ENCODE assay signal across 9 mouse cellular contexts in genomic region chr6:119864341-119865034, GRCm38 (mm10). TPM values are rescaled to one million over a fixed set of nuclear protein-coding genes. Genes with fewer than 3 reads are reported as not detected.
DNase-seq lines count a peak whose midpoint lies in the region; ATAC-seq lines count a peak whose summit lies in the region.
"Had no signal": no experiment of that assay in that cellular context is flagged by ENCODE, and none has a peak within 500 bp of the region (broad histone marks: within the 10 kb centered on the region; RNA-seq: fewer than 3 reads in every experiment).

No protein-coding gene starts in this region.

- ATAC-seq in heart, embryonic 12.5 days (ENCODE audit: insufficient number of reproducible peaks, low FRiP score) = no peak
- ATAC-seq in erythroblast, adult 5-6 weeks (replicated peaks; ENCODE audit: low FRiP score, poor library complexity, severe bottlenecking) = no peak

- no peaks in the 10 kb centered on the region for H3K27me3 ChIP-seq in heart, embryonic 12.5 days (replicated peaks)
- H3K27me3 ChIP-seq: liver, embryonic 13.5 days had no signal

- H3K4me2 ChIP-seq in heart, embryonic 12.5 days = no peak overlapping the region
- H3K4me2 ChIP-seq: liver, embryonic 13.5 days had no signal

- peak; percentile 97 for DNase-seq in heart, adult 11 months
- peak; percentile 94 for DNase-seq in NIH3T3 (ENCODE audit: low read depth)
- peak; percentile 30 for DNase-seq in fat pad, adult 2 months (ENCODE audit: extremely low read depth, low read depth, low spot score)
- DNase-seq in heart, postnatal 14 days = peak; percentile 74 to 85
- peak; percentile 85 to 88 for DNase-seq in left cerebral cortex, postnatal 10 days (ENCODE audit: extremely low spot score in 1 of 2, low spot score in 2 of 2)
- no peak for DNase-seq in spleen, postnatal 10 days (ENCODE audit: low spot score in 2 of 2)
- DNase-seq: liver, embryonic 13.5 days had no signal

- WGBS in heart, embryonic 12.5 days = 79% methylated on average over 11 of the region's 11 CpGs

- H3K9ac ChIP-seq in heart, embryonic 12.5 days = no peak overlapping the region
- H3K9ac ChIP-seq: liver, embryonic 13.5 days had no signal

- H3K27ac ChIP-seq in heart, embryonic 12.5 days (ENCODE audit: poor library complexity, severe bottlenecking) = no peak overlapping the region
- H3K27ac ChIP-seq: liver, embryonic 13.5 days had no signal

- H3K36me3 ChIP-seq in heart, embryonic 12.5 days = no peaks in the 10 kb centered on the region
- H3K36me3 ChIP-seq: liver, embryonic 13.5 days had no signal

- H3K9me3 ChIP-seq in heart, embryonic 12.5 days (replicated peaks) = peaks cover 2% of the 10 kb centered on the region; the same call in 1 of the 2 replicates
- H3K9me3 ChIP-seq: liver, embryonic 13.5 days had no signal

- intact Hi-C loops in heart, postnatal 14 days (cut with DNase I) = no loop called here
- intact Hi-C loops in left cerebral cortex, postnatal 10 days (cut with DNase I) = no loop called here

- H3K4me1 ChIP-seq in heart, embryonic 12.5 days (replicated peaks) = no peaks in the 10 kb centered on the region
- H3K4me1 ChIP-seq: liver, embryonic 13.5 days had no signal

- no peak overlapping the region for H3K4me3 ChIP-seq in heart, embryonic 12.5 days
- H3K4me3 ChIP-seq: liver, embryonic 13.5 days had no signal

RNA-seq across cellular contexts. Expression of gene Erc1, which starts 16.5 kb away (rescaled TPM):
- 18.7 and 21.1 TPM in 2 replicates for polyA plus RNA-seq in heart, embryonic 12.5 days (2016; fragmentation: Nextera tagmentation; extraction: Ambion mirVana)
- total RNA-seq in heart, postnatal 14 days (2021) = 10 to 100 TPM; 36.9 to 39.9 TPM
- total RNA-seq in left cerebral cortex, postnatal 10 days (2021) = 100 to 1,000 TPM; 127 to 131 TPM
- 2.5 and 3.3 TPM in 2 replicates for total RNA-seq in erythroblast, adult 5-6 weeks (2015; ENCODE audit: low replicate concordance)
- total RNA-seq in erythroblast, adult 5-6 weeks (2017; ENCODE audit: low replicate concordance) = 10.0 and 17.1 TPM in 2 replicates

RNA-seq across cellular contexts. Expression of gene Rad52, which starts 38.0 kb away (rescaled TPM):
- 13.5 and 15.9 TPM in 2 replicates for polyA plus RNA-seq in heart, embryonic 12.5 days (2016; fragmentation: Nextera tagmentation; extraction: Ambion mirVana)
- total RNA-seq in heart, postnatal 14 days (2021) = 10 to 100 TPM; 12.3 to 14.3 TPM
- 10 to 100 TPM; 26.7 to 32.7 TPM for total RNA-seq in left cerebral cortex, postnatal 10 days (2021)
- total RNA-seq in erythroblast, adult 5-6 weeks (2015; ENCODE audit: low replicate concordance) = 9.6 and 16.9 TPM in 2 replicates
- 14.1 and 26.9 TPM in 2 replicates for total RNA-seq in erythroblast, adult 5-6 weeks (2017; ENCODE audit: low replicate concordance)

Comparison
In these comparisons a context has a peak if more than half of its experiments do, and no peak if none do; other contexts are left out.
1. DNase-seq: peak in heart, adult 11 months (single experiment), NIH3T3 (single experiment), fat pad, adult 2 months (single experiment), heart, postnatal 14 days (2 of 2) and left cerebral cortex, postnatal 10 days (2 of 2); none in spleen, postnatal 10 days (0 of 2).